Mouse (Mus musculus): ENCODE results near the gene Slc4a2. TPM values are rescaled to one million over a fixed set of nuclear protein-coding genes. Genes with fewer than 3 reads are reported as not detected.

Gene Slc4a2
- total RNA-seq, 2 experiments from 2014 or later: 29.2 to 35.1 TPM

- intact Hi-C loops (cut with DNase I): loop anchor here (2.0 to 5.0 kb wide), 2 partner anchors 28 to 152 kb away; partner anchors contain the start of genes Abcf2 and Agap3
Measured at GRCm38 (mm10) chr5:24424861-24425411, 1.3 kb downstream of the Slc4a2 start.

GRCm38 (mm10) chr5:24425421-24426036, 1.9 kb downstream of the Slc4a2 start:
- no peak for DNase-seq
- intact Hi-C loops (cut with DNase I): loop anchor here (2.0 to 5.0 kb wide), 2 partner anchors 27 to 152 kb away; partner anchors contain the start of genes Abcf2 and Agap3

More at GRCm38 (mm10) chr5:24424861-24425411, 1.3 kb downstream of the Slc4a2 start:
- peak; percentile 81 to 89 for DNase-seq

GRCm38 (mm10) chr5:24426037-24426432, 2.4 kb downstream of the Slc4a2 start:
- intact Hi-C loops (cut with DNase I): loop anchor here (5.0 kb wide), 1 partner anchor 151 kb away; the partner anchor contains the start of gene Abcf2
- no peak for DNase-seq

- intact Hi-C loops (cut with DNase I): loop anchor here (5.0 kb wide), 1 partner anchor 151 kb away; the partner anchor contains the start of gene Abcf2
- no peak for DNase-seq
Measured at GRCm38 (mm10) chr5:24426556-24427284, 3.1 kb downstream of the Slc4a2 start.

- no peak for DNase-seq
- intact Hi-C loops (cut with DNase I): loop anchor here (5.0 kb wide), 1 partner anchor 150 kb away; the partner anchor contains the start of gene Abcf2
Measured at GRCm38 (mm10) chr5:24427285-24427633, 3.6 kb downstream of the Slc4a2 start.

- intact Hi-C loops (cut with DNase I): loop anchor here (5.0 kb wide), 1 partner anchor 149 kb away; the partner anchor contains the start of gene Abcf2
- no peak for DNase-seq
Measured at GRCm38 (mm10) chr5:24427981-24428402, 4.4 kb downstream of the Slc4a2 start.

GRCm38 (mm10) chr5:24428596-24428995, 5.0 kb downstream of the Slc4a2 start:
- DNase-seq: no peak
- intact Hi-C loops (cut with DNase I): loop anchor here (5.0 kb wide), 1 partner anchor 149 kb away; the partner anchor contains the start of gene Abcf2

GRCm38 (mm10) chr5:24433993-24434392, 10.4 kb downstream of the Slc4a2 start:
- intact Hi-C loops (cut with DNase I): no loop called here
- DNase-seq: no peak

GRCm38 (mm10) chr5:24441187-24441586, 17.6 kb downstream of the Slc4a2 start:
- intact Hi-C loops (cut with DNase I): no loop called here
- no peak for DNase-seq

- intact Hi-C loops (cut with DNase I): no loop called here
- no peak for DNase-seq
Measured at GRCm38 (mm10) chr5:24442029-24442428, 18.4 kb downstream of the Slc4a2 start.

GRCm38 (mm10) chr5:24443204-24443603, 19.6 kb downstream of the Slc4a2 start:
- intact Hi-C loops (cut with DNase I): no loop called here
- no peak for DNase-seq

GRCm38 (mm10) chr5:24443927-24444326, 20.3 kb downstream of the Slc4a2 start:
- intact Hi-C loops (cut with DNase I): no loop called here
- DNase-seq: no peak

- DNase-seq: peak; percentile 95
- intact Hi-C loops (cut with DNase I): no loop called here
Measured at GRCm38 (mm10) chr5:24444746-24445427, 21.2 kb downstream of the Slc4a2 start, which contains the start of gene Fastk. Gene Fastk (minus strand): TSS chr5:24445287.

- no peak for DNase-seq
- intact Hi-C loops (cut with DNase I): no loop called here
Measured at GRCm38 (mm10) chr5:24445428-24446080, 21.9 kb downstream of the Slc4a2 start.

- intact Hi-C loops (cut with DNase I): no loop called here
- DNase-seq: no peak
Measured at GRCm38 (mm10) chr5:24446630-24447029, 23.0 kb downstream of the Slc4a2 start.

GRCm38 (mm10) chr5:24447624-24448298, 24.1 kb downstream of the Slc4a2 start, which contains the start of gene Tmub1:
Gene Tmub1 (minus strand): TSS chr5:24447854.
- peak; percentile 80 to 83 for DNase-seq
- intact Hi-C loops (cut with DNase I): no loop called here

GRCm38 (mm10) chr5:24451264-24452029, 27.8 kb downstream of the Slc4a2 start:
- DNase-seq: peak; percentile 87 to 88
- intact Hi-C loops (cut with DNase I): loop anchor here (2.0 to 5.0 kb wide), 2 partner anchors 27 to 151 kb away; no protein-coding TSS in a partner anchor

- intact Hi-C loops (cut with DNase I): loop anchor here (2.0 to 5.0 kb wide), 2 partner anchors 27 to 150 kb away; no protein-coding TSS in a partner anchor
- DNase-seq: peak; percentile 41 to 53
Measured at GRCm38 (mm10) chr5:24452030-24452690, 28.5 kb downstream of the Slc4a2 start, which contains the start of gene Agap3. Gene Agap3 (plus strand): TSS chr5:24452177.

Data from heart, postnatal 36 days (tissue).